10 mouse cellular contexts compared by ENCODE assay signal in genomic region chr9:45042947-45043346, GRCm38 (mm10). TPM values are rescaled to one million over a fixed set of nuclear protein-coding genes. Genes with fewer than 3 reads are reported as not detected.
DNase-seq lines count a peak whose midpoint lies in the region; ATAC-seq lines count a peak whose summit lies in the region.
"Had no signal": no experiment of that assay in that cellular context is flagged by ENCODE, and none has a peak within 500 bp of the region (broad histone marks: within the 10 kb centered on the region; RNA-seq: fewer than 3 reads in every experiment).

No protein-coding gene starts in this region.

- no peaks in the 10 kb centered on the region; the same call in 1 of the 2 replicates for H3K36me3 ChIP-seq in erythroblast, embryonic 14.5 days (ENCODE audit: control insufficient read depth)
- no peaks in the 10 kb centered on the region for H3K36me3 ChIP-seq in stomach, embryonic 16.5 days (ENCODE audit: control insufficient read depth, insufficient read depth, low read length)

- ATAC-seq in erythroblast, adult 5-6 weeks (replicated peaks; ENCODE audit: low FRiP score, poor library complexity, severe bottlenecking), result no peak
- ATAC-seq in stomach, embryonic 16.5 days (ENCODE audit: insufficient read depth, low FRiP score), result no peak
- ATAC-seq in cerebellum, adult (ENCODE audit: insufficient number of reproducible peaks, low FRiP score, low TSS enrichment), result no peak

- H3K4me1 ChIP-seq in erythroblast, embryonic 14.5 days (ENCODE audit: control insufficient read depth), result no peaks in the 10 kb centered on the region
- H3K4me1 ChIP-seq in stomach, embryonic 16.5 days (ENCODE audit: control insufficient read depth, insufficient read depth, low read length), result peaks cover 7% of the 10 kb centered on the region; the same call in 1 of the 2 replicates

- H3K9ac ChIP-seq in stomach, embryonic 16.5 days (ENCODE audit: low read length), result peak overlapping the region; percentile 73

- peaks cover 50% of the 10 kb centered on the region for H3K27me3 ChIP-seq in erythroblast, embryonic 14.5 days (ENCODE audit: control insufficient read depth)
- H3K27me3 ChIP-seq in stomach, embryonic 16.5 days (ENCODE audit: control insufficient read depth, insufficient read depth, low read length), result no peaks in the 10 kb centered on the region

- peak overlapping the region; percentile 92 for H3K27ac ChIP-seq in stomach, embryonic 16.5 days (ENCODE audit: low read length)

- no peaks in the 10 kb centered on the region for H3K9me3 ChIP-seq in erythroblast, embryonic 14.5 days (ENCODE audit: control insufficient read depth, low read length)
- H3K9me3 ChIP-seq in stomach, embryonic 16.5 days (replicated peaks; ENCODE audit: control insufficient read depth, low read length), result no peaks in the 10 kb centered on the region

- peak overlapping the region; percentile 52 for H3K4me2 ChIP-seq in stomach, embryonic 16.5 days (ENCODE audit: low read depth, low read length)

- WGBS in stomach, embryonic 16.5 days, result 3% methylated on average over 10 of the region's 10 CpGs

- peak overlapping the region; percentile 45 for H3K4me3 ChIP-seq in erythroblast, embryonic 14.5 days (replicated peaks)
- peak overlapping the region; percentile 51 for H3K4me3 ChIP-seq in stomach, embryonic 16.5 days (replicated peaks; ENCODE audit: low read length)

- DNase-seq in urinary bladder, adult 18-20 months (ENCODE audit: low spot score in 2 of 2), result peak; percentile 11 to 46
- DNase-seq in urinary bladder, postnatal 25 days (ENCODE audit: low spot score), result no peak
- DNase-seq in kidney, postnatal 36 days, result peak; percentile 63 to 72
- DNase-seq in cerebellum, adult 9-11 months, result no peak

RNA-seq across cellular contexts. Expression of gene Mpzl2, which starts 3.3 kb away (rescaled TPM):
- polyA plus RNA-seq in erythroblast, embryonic 14.5 days (2012), result not detected in 2 replicates
- not detected in 2 replicates for total RNA-seq in erythroblast, adult 5-6 weeks (2015; ENCODE audit: low replicate concordance)
- total RNA-seq in erythroblast, adult 5-6 weeks (2017; ENCODE audit: low replicate concordance), result not detected in 2 replicates
- 46.2 and 59.3 TPM in 2 replicates for polyA plus RNA-seq in stomach, embryonic 16.5 days (2015; fragmentation: Nextera tagmentation; extraction: Ambion mirVana)
- polyA plus RNA-seq: C2C12 had no signal

RNA-seq across cellular contexts. Expression of gene Mpzl3, which starts 12.0 kb away (rescaled TPM):
- not detected in 2 replicates for polyA plus RNA-seq in erythroblast, embryonic 14.5 days (2012)
- total RNA-seq in erythroblast, adult 5-6 weeks (2015; ENCODE audit: low replicate concordance), result 1.0 and 1.9 TPM in 2 replicates
- 0.56 TPM in 1 of 2 replicates, not detected in the other for total RNA-seq in erythroblast, adult 5-6 weeks (2017; ENCODE audit: low replicate concordance)
- polyA plus RNA-seq in stomach, embryonic 16.5 days (2015; fragmentation: Nextera tagmentation; extraction: Ambion mirVana), result 15.7 and 24.6 TPM in 2 replicates

RNA-seq across cellular contexts. Expression of gene Cd3e, which starts 33.5 kb away (rescaled TPM):
- 0.02 TPM in 1 of 2 replicates, not detected in the other for polyA plus RNA-seq in erythroblast, embryonic 14.5 days (2012)
- not detected in 2 replicates for total RNA-seq in erythroblast, adult 5-6 weeks (2015; ENCODE audit: low replicate concordance)
- 0.43 TPM in 1 of 2 replicates, not detected in the other for total RNA-seq in erythroblast, adult 5-6 weeks (2017; ENCODE audit: low replicate concordance)
- 0.95 and 1.6 TPM in 2 replicates for polyA plus RNA-seq in stomach, embryonic 16.5 days (2015; fragmentation: Nextera tagmentation; extraction: Ambion mirVana)
- polyA plus RNA-seq: C2C12 had no signal

RNA-seq across cellular contexts. Expression of gene Jaml, which starts 36.0 kb away (rescaled TPM):
- polyA plus RNA-seq in erythroblast, embryonic 14.5 days (2012), result 0.03 TPM in 1 of 2 replicates, not detected in the other
- total RNA-seq in erythroblast, adult 5-6 weeks (2015; ENCODE audit: low replicate concordance), result 2.7 and 3.1 TPM in 2 replicates
- total RNA-seq in erythroblast, adult 5-6 weeks (2017; ENCODE audit: low replicate concordance), result 1.2 and 3.6 TPM in 2 replicates
- 19.0 and 19.7 TPM in 2 replicates for polyA plus RNA-seq in stomach, embryonic 16.5 days (2015; fragmentation: Nextera tagmentation; extraction: Ambion mirVana)
- polyA plus RNA-seq: C2C12; testis, adult 2 months had no signal

Comparison
In these comparisons a context has a peak if more than half of its experiments do, and no peak if none do; other contexts are left out.
1. DNase-seq: peak in urinary bladder, adult 18-20 months (2 of 2) and kidney, postnatal 36 days (2 of 2); none in urinary bladder, postnatal 25 days (single experiment) and cerebellum, adult 9-11 months (single experiment).
2. RNA of gene Mpzl2, which starts 3.3 kb away (polyA plus RNA-seq): 46.2 to 59.3 TPM in stomach, embryonic 16.5 days; not detected in erythroblast, embryonic 14.5 days; every median in the first group is over 10 times any median in the second.
3. RNA of gene Mpzl3, which starts 12.0 kb away (polyA plus RNA-seq): 15.7 to 24.6 TPM in stomach, embryonic 16.5 days; not detected in erythroblast, embryonic 14.5 days; every median in the first group is over 10 times any median in the second.